Mouse (Mus musculus): ENCODE measurements around the gene Bmper. TPM values are rescaled to one million over a fixed set of nuclear protein-coding genes. Genes with fewer than 3 reads are reported as not detected.

Gene Bmper
- polyA plus RNA-seq, 1 experiment from 2014 or later: 6.9 TPM

DNA sequence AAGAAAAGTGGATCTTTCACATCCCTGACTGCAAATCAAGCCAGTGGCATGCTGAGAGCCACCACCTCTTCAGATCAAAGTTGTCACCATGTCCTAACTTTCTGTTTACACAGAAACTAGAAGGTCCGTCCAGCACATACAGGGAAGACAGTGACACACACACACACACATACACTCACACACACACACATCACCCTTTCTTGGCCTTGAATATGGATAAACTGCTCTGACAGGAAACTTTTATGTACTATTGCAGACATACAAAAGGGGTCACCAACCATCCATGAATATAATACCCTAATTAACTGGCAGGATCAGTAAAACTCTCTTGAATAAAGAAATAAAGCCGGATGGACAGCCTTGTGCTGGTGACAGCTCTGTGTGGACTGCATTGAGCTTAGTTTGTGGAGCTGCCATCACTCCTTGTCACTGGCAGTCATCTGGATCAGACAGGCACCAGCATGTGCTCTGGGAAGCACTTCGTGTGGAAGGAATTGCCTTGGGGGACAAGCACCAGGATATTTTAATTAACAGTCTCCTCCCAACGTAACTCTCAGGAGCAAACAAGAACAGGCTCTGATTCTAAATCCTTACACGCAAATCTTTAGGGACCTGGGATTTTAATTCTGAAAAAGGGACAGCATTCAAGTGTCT is 264.0 kb downstream of the Bmper start:
- Histone ChIP-seq H3K4me1 (ENCODE audit: control insufficient read depth, insufficient read depth, low read length) (no peaks in the 10 kb centered on the region), H3K4me2 (replicated peaks; ENCODE audit: low read depth, low read length) (no peak overlapping the region), H3K36me3 (ENCODE audit: control insufficient read depth, insufficient read depth, low read length) (no peaks in the 10 kb centered on the region), H3K9me3 (ENCODE audit: control insufficient read depth, low read depth, low read length) (no peaks in the 10 kb centered on the region), H3K27ac (ENCODE audit: low read length) (no peak overlapping the region), H3K9ac (replicated peaks; ENCODE audit: low read depth, low read length) (no peak overlapping the region), H3K4me3 (ENCODE audit: low read depth, low read length) (no peak overlapping the region), H3K27me3 (ENCODE audit: control insufficient read depth, insufficient read depth, low read length) (no peaks in the 10 kb centered on the region)
- ATAC-seq (ENCODE audit: insufficient number of reproducible peaks, insufficient read depth, low FRiP score, low read depth): no peak
- 55% methylated on average over 5 of the region's 5 CpGs for WGBS

DNA sequence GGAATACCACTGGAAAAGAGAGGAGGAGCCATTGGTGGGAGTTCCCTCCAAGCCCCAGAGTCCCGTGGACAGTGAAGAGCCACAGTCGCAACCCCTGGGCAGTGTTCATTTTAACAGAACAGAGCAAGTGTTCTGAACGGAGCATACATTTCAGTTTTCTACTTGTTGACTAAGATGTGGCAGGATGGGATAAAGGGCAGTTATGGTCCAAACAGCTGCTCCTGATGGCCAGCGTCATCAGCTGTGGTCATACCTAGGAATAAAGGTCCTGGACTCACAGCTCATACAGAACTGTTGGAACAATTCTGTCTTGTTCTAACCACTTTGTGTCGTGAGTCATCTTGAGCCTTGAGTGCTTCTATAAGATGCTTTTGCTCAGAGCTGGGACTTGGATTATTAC is 265.4 kb downstream of the Bmper start:
- Histone ChIP-seq H3K4me3 (ENCODE audit: low read depth, low read length) (no peak overlapping the region), H3K27me3 (ENCODE audit: control insufficient read depth, insufficient read depth, low read length) (no peaks in the 10 kb centered on the region), H3K4me1 (ENCODE audit: control insufficient read depth, insufficient read depth, low read length) (no peaks in the 10 kb centered on the region), H3K9ac (replicated peaks; ENCODE audit: low read depth, low read length) (no peak overlapping the region), H3K27ac (ENCODE audit: low read length) (no peak overlapping the region), H3K4me2 (replicated peaks; ENCODE audit: low read depth, low read length) (no peak overlapping the region), H3K36me3 (ENCODE audit: control insufficient read depth, insufficient read depth, low read length) (no peaks in the 10 kb centered on the region), H3K9me3 (ENCODE audit: control insufficient read depth, low read depth, low read length) (no peaks in the 10 kb centered on the region)
- 79% methylated on average over 5 of the region's 5 CpGs for WGBS
- no peak for ATAC-seq (ENCODE audit: insufficient number of reproducible peaks, insufficient read depth, low FRiP score, low read depth)

DNA sequence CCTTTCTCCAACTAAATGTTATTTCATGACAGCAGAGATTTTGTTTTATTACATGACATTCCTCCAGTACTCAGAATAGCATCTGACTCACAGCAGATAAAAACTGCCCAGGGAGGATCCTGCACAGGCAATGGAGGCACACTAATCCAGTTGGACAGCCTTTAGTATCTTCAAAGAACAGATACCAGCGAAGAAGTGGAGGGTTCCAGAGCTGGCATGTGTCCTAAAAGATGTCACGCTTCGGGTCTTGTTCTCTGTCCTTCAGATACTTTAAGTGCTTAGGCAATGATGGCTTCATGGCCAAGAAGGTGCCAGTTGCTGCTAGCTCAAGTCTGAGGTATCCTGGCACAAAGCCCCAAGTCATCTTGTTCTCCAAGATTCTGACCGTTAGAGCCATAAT is 272.5 kb downstream of the Bmper start:
- Histone ChIP-seq H3K4me1 (ENCODE audit: control insufficient read depth, insufficient read depth, low read length) (no peaks in the 10 kb centered on the region), H3K9ac (replicated peaks; ENCODE audit: low read depth, low read length) (no peak overlapping the region), H3K9me3 (ENCODE audit: control insufficient read depth, low read depth, low read length) (no peaks in the 10 kb centered on the region), H3K4me3 (ENCODE audit: low read depth, low read length) (no peak overlapping the region), H3K27ac (ENCODE audit: low read length) (no peak overlapping the region), H3K36me3 (ENCODE audit: control insufficient read depth, insufficient read depth, low read length) (no peaks in the 10 kb centered on the region), H3K27me3 (ENCODE audit: control insufficient read depth, insufficient read depth, low read length) (no peaks in the 10 kb centered on the region), H3K4me2 (replicated peaks; ENCODE audit: low read depth, low read length) (no peak overlapping the region)
- WGBS: 89% methylated on average over 4 of the region's 4 CpGs
- ATAC-seq (ENCODE audit: insufficient number of reproducible peaks, insufficient read depth, low FRiP score, low read depth): no peak

DNA sequence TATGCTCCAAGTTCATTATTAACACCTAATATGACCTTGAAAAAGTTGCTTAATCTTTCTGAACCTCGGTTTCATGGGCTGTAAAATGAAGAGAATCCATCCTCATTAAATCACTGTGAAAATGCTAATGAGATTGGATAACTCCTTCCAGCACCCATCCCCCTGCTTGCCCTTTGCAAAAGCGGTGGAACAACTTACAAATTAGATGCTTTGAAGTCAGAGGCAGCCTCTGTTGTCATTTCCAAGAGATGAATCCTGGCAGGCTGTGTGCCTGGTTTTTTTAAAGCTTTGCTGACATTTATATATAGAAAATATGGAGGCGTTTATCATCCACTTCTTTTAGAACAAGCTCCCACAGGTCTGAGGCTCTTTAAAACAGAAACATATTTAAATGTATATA is 274.8 kb downstream of the Bmper start:
- Histone ChIP-seq H3K9me3 (ENCODE audit: control insufficient read depth, low read depth, low read length) (no peaks in the 10 kb centered on the region), H3K4me2 (replicated peaks; ENCODE audit: low read depth, low read length) (no peak overlapping the region), H3K36me3 (ENCODE audit: control insufficient read depth, insufficient read depth, low read length) (no peaks in the 10 kb centered on the region), H3K27ac (ENCODE audit: low read length) (no peak overlapping the region), H3K4me1 (ENCODE audit: control insufficient read depth, insufficient read depth, low read length) (no peaks in the 10 kb centered on the region), H3K27me3 (ENCODE audit: control insufficient read depth, insufficient read depth, low read length) (no peaks in the 10 kb centered on the region), H3K9ac (replicated peaks; ENCODE audit: low read depth, low read length) (no peak overlapping the region), H3K4me3 (ENCODE audit: low read depth, low read length) (no peak overlapping the region)
- WGBS: 30% methylated on average over 3 of the region's 3 CpGs
- ATAC-seq (ENCODE audit: insufficient number of reproducible peaks, insufficient read depth, low FRiP score, low read depth): no peak

DNA sequence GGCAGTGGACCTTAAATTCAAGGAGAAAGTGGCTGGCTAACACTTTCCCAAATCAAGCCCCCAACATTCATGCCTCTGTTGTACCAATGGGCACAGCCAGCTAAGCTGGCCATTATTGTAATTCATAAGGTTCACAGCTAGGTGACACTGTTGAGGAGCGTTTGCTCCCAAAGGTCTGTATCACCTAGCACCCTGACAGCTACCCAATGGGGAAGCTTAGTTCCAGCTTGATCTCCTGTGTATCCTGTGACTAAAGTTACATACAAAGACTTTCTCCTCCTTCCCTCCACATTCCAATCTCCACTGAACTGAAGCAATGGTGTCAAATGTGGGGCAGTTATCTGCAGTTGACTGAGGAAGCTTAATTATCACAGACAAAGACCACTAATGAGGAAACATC is 311.0 kb downstream of the Bmper start:
- WGBS: 24% methylated on average over 1 of the region's 1 CpGs
- no peak for ATAC-seq (ENCODE audit: insufficient number of reproducible peaks, insufficient read depth, low FRiP score, low read depth)
- H3K4me1 ChIP-seq (ENCODE audit: control insufficient read depth, insufficient read depth, low read length): no peaks in the 10 kb centered on the region

More for the DNA sequence above, 311.0 kb downstream of the Bmper start:
- Histone ChIP-seq H3K4me2 (replicated peaks; ENCODE audit: low read depth, low read length) (no peak overlapping the region), H3K9me3 (ENCODE audit: control insufficient read depth, low read depth, low read length) (no peaks in the 10 kb centered on the region), H3K27ac (ENCODE audit: low read length) (no peak overlapping the region), H3K27me3 (ENCODE audit: control insufficient read depth, insufficient read depth, low read length) (no peaks in the 10 kb centered on the region), H3K9ac (replicated peaks; ENCODE audit: low read depth, low read length) (no peak overlapping the region), H3K4me3 (ENCODE audit: low read depth, low read length) (no peak overlapping the region), H3K36me3 (ENCODE audit: control insufficient read depth, insufficient read depth, low read length) (no peaks in the 10 kb centered on the region)
